12 mouse cellular contexts compared by ENCODE assay signal in the genomic region with DNA sequence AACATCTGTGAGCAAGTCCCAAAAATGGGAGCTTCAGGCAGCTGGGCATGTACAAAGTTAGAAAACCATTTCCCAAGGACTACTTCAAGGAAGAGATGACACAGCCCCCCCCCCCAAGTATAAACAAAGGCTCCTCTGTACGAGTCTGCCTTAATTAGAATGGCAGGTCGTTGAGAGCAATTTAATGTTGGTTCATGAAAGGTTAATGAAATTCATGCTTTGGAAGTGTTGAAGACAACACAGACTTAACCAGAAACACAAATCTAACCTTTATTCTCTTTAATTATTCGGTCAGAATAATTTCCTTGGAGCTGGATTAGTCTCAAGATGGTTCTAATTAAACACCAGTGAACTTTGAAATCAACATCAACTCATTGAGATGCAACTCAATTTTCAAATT.
"Had no signal": no experiment of that assay in that cellular context is flagged by ENCODE, and none has a peak within 500 bp of the region (broad histone marks: within the 10 kb centered on the region; RNA-seq: fewer than 3 reads in every experiment).

No protein-coding gene starts in this region.

- H3K9ac ChIP-seq: kidney, embryonic 15.5 days; liver, embryonic 13.5 days; midbrain, embryonic 15.5 days; stomach, embryonic 15.5 days had no signal

- H3K4me2 ChIP-seq: kidney, embryonic 15.5 days; liver, embryonic 13.5 days; midbrain, embryonic 15.5 days; stomach, embryonic 15.5 days had no signal

- H3K4me3 ChIP-seq: kidney, embryonic 15.5 days; left cerebral cortex, adult 2 months; liver, embryonic 13.5 days; midbrain, embryonic 15.5 days; stomach, embryonic 15.5 days had no signal

- H3K27me3 ChIP-seq: kidney, embryonic 15.5 days; liver, embryonic 13.5 days; midbrain, embryonic 15.5 days; stomach, embryonic 15.5 days had no signal

- H3K4me1 ChIP-seq: liver, embryonic 13.5 days; midbrain, embryonic 15.5 days; stomach, embryonic 15.5 days had no signal

- DNase-seq: layer of hippocampus, postnatal 36 days; liver, embryonic 13.5 days; lung, adult 2 months; lung, postnatal 14 days; lung, postnatal 4 days; right cerebral cortex, postnatal 25 days; spleen, adult 18-20 months; thymus, postnatal 25 days had no signal

- H3K9me3 ChIP-seq: midbrain, embryonic 15.5 days; stomach, embryonic 15.5 days had no signal

- H3K27ac ChIP-seq: kidney, embryonic 15.5 days; left cerebral cortex, adult 2 months; liver, embryonic 13.5 days; midbrain, embryonic 15.5 days; stomach, embryonic 15.5 days had no signal

- H3K36me3 ChIP-seq: liver, embryonic 13.5 days; midbrain, embryonic 15.5 days had no signal
